Mouse (Mus musculus) E14TG2a.4 (cell line): ENCODE measurements around the gene Oosp1.

Experiments used
- H3K27me3 ChIP-seq: 2 replicates; pipeline ENCODE4 v1.6.1; 2014; ENCODE audit warnings: low read length, control low read depth; ENCODE audit not compliant: insufficient read depth
- H3K36me3 ChIP-seq: 2 replicates; pipeline ENCODE4 v1.6.1; 2014; ENCODE audit warnings: low read length, control low read depth; ENCODE audit not compliant: insufficient read depth
- H3K4me1 ChIP-seq: replicated peaks from 2 replicates; pipeline ENCODE4 v1.6.1; 2014; ENCODE audit warnings: low read depth, low read length, control low read depth
- H3K4me3 ChIP-seq: replicated peaks from 2 replicates; pipeline ENCODE4 v1.5.1; 2014; ENCODE audit warnings: mild to moderate bottlenecking, low read length
- H3K9me3 ChIP-seq: 2 replicates; pipeline ENCODE4 v1.6.1; 2014; ENCODE audit warnings: low read length, control low read depth
- CTCF ChIP-seq: conservative IDR thresholded peaks from 2 replicates; pipeline ENCODE4 v1.5.1; 2014; ENCODE audit warnings: low read length
- NANOG ChIP-seq: IDR thresholded peaks from 2 replicates; pipeline ENCODE4 v1.6.1; 2014; ENCODE audit warnings: borderline replicate concordance, low read length, mixed read lengths
- POU5F1 ChIP-seq: IDR thresholded peaks from 2 replicates; pipeline ENCODE4 v1.6.1; 2014; ENCODE audit warnings: low read length, borderline replicate concordance

Gene Oosp1

DNA sequence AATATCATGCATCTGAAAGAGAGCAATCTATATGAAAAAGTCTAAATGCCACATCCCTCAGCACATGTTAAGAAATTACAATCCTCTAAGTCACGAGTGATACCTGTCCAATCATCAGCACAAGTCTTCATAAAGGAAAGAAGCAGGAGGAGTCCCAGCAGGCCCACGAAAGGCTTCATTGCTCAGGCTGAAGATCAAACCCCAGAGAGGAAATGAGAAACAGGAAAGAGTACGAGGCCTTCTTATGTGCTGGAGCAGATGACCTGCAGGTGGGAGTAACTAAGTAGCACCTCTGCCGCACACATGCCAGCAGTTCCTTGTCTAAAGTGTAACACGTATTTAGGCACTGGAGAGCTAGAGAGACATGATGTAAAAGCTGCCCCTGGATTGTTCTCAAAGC, at the start of gene Oosp1:
Oosp1 (minus strand) TSS at position 312 of the 400 bp plus-strand sequence.
- Histone ChIP-seq H3K9me3 (no peaks in the 10 kb centered on the region), H3K27me3 (no peaks in the 10 kb centered on the region), H3K4me1 (no peaks in the 10 kb centered on the region), H3K36me3 (no peaks in the 10 kb centered on the region), H3K4me3 (no peak within 1 kb of the TSS)
- no peak for TF ChIP-seq CTCF
- no peak for TF ChIP-seq NANOG
- TF ChIP-seq POU5F1: no peak

DNA sequence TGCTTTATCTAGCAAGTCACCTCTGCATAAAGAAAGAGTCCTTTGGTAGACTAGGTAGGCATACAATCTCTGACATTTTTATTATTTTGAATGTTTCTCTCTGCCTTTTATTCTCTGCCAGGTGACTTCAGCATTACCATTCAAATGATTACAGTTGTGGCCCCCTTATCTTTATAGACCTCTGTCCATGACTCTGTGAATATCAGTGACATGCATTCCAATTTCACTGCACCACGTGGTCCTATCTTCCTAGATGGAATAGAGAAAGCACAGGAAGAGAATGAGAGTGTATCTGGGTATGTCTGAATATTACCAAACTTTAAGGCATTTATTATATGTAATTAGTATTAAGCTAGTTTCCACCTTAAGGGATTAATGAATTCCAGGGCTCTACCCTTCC, 45.5 kb upstream of the Oosp1 start:
- H3K36me3 ChIP-seq: no peaks in the 10 kb centered on the region
- H3K27me3 ChIP-seq: no peaks in the 10 kb centered on the region
- H3K9me3 ChIP-seq: no peaks in the 10 kb centered on the region
- H3K4me3 ChIP-seq: no peak overlapping the region
- TF ChIP-seq CTCF: no peak
- TF ChIP-seq NANOG: no peak
- no peak for TF ChIP-seq POU5F1
- H3K4me1 ChIP-seq: no peaks in the 10 kb centered on the region

DNA sequence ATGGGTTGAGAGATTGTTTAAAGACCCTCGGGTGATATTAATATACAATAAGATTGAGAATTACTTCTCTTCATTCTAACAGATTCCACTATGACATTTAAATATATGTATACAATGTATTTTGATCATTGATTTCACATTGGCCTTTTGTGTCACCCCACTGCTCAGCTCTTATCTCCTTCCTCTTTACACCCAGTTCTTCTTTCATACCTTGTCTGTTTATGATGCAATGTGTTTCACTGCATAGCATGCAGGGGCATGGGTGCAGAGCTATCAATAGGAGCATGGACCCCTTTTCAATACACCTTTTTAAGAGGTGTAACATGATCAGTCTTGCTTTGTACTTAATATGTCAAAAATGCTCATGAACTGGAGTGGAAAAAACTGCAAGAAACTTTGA, 39.3 kb upstream of the Oosp1 start:
- TF ChIP-seq CTCF (no peak), NANOG (no peak), POU5F1 (no peak)
- 0 out of 2 replicates have a peak, but pooled peaks cover 3% of the 10 kb centered on the region for H3K9me3 ChIP-seq
- H3K4me1 ChIP-seq: no peaks in the 10 kb centered on the region
- no peaks in the 10 kb centered on the region for H3K36me3 ChIP-seq
- H3K4me3 ChIP-seq: no peak overlapping the region
- no peaks in the 10 kb centered on the region for H3K27me3 ChIP-seq

DNA sequence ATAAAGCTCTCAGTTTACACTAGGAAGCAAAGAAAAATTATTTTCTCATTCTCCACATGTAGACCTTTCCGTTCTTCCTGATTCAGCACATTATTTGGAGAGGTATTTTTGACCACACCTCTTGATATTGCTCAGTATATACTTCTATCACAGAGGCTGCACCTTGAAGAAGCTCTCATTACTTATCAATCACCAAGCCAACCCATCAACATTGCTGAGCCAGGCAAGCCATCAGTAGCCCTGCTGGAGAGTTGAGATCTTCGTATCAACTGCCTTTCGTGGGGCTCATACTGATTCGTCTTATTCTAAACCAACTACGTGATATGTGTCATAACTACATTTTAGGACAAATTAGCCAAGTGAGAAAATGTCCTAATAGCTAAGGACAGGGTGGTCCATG, 36.4 kb upstream of the Oosp1 start:
- TF ChIP-seq POU5F1 (no peak), CTCF (no peak), NANOG (no peak)

DNA sequence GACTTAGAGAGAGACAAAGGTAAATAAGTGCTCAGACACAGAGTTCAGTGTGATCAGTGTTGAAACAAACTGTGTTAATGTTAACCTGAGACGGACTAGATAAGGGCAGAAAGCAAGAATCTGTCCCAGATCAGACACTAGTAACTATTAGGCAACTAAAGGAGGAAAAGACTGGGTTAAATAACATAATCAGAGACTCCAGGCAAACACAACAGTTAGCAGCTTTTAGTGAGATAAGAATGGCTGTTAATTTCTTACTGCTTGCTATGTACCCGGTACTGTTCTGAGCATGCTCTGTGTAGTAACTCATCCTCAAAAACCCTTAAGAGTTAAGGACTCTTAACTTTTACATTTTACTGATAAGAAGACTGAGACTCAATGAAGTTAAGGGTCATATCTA, 35.0 kb upstream of the Oosp1 start:
- Histone ChIP-seq H3K4me3 (no peak overlapping the region), H3K36me3 (no peaks in the 10 kb centered on the region), H3K27me3 (no peaks in the 10 kb centered on the region), H3K9me3 (0 out of 2 replicates have a peak, but pooled peaks cover 3% of the 10 kb centered on the region), H3K4me1 (no peaks in the 10 kb centered on the region)
- TF ChIP-seq CTCF: no peak
- no peak for TF ChIP-seq POU5F1
- TF ChIP-seq NANOG: no peak

More for the DNA sequence above, 36.4 kb upstream of the Oosp1 start:
- no peak overlapping the region for H3K4me3 ChIP-seq
- H3K36me3 ChIP-seq: no peaks in the 10 kb centered on the region
- H3K4me1 ChIP-seq: no peaks in the 10 kb centered on the region
- no peaks in the 10 kb centered on the region for H3K27me3 ChIP-seq
- 0 out of 2 replicates have a peak, but pooled peaks cover 3% of the 10 kb centered on the region for H3K9me3 ChIP-seq

DNA sequence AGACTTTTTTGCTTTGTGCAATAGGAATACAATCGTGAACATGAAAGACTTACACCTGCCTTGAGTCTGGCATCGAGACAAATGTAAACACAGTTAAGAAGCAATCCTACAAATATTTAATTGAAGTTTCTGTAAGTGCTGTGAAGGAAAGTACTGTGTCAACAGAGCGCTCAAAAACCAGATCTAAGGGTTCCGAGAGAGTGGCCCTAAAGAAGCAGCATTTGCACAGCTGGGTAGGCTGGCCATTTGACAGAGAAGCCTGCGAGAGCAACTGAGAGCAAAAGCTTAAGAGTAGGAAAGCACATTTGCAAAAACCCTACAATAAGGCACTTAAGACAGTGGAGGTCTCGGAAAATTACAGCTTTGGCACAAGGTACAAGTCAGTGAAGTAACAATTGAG, 33.3 kb upstream of the Oosp1 start:
- H3K4me1 ChIP-seq: no peaks in the 10 kb centered on the region
- H3K36me3 ChIP-seq: no peaks in the 10 kb centered on the region
- TF ChIP-seq CTCF (no peak), POU5F1 (no peak), NANOG (no peak)
- H3K27me3 ChIP-seq: no peaks in the 10 kb centered on the region
- H3K4me3 ChIP-seq: no peak overlapping the region
- no peaks in the 10 kb centered on the region for H3K9me3 ChIP-seq

DNA sequence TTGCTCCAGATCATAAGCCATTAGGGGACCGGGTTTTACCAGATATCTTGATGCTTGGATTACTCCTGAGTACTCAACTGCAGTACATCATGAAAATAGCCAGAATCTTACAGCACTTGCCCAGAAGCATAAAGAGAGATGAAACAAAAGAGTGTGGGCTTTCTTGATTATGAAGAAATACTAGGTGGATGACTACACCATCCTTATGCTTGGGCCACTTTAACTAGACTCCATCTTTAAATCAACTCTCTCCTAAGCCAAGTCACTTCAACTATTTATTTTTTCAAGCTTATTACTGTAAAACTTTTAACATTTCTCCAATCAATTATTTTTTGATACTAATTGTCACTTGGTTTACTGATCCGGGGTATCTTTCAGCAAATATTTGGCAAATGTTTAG, 32.9 kb upstream of the Oosp1 start:
- H3K9me3 ChIP-seq: no peaks in the 10 kb centered on the region
- H3K4me3 ChIP-seq: no peak overlapping the region
- no peaks in the 10 kb centered on the region for H3K4me1 ChIP-seq
- no peaks in the 10 kb centered on the region for H3K36me3 ChIP-seq
- no peaks in the 10 kb centered on the region for H3K27me3 ChIP-seq
- TF ChIP-seq NANOG (no peak), POU5F1 (no peak), CTCF (no peak)

DNA sequence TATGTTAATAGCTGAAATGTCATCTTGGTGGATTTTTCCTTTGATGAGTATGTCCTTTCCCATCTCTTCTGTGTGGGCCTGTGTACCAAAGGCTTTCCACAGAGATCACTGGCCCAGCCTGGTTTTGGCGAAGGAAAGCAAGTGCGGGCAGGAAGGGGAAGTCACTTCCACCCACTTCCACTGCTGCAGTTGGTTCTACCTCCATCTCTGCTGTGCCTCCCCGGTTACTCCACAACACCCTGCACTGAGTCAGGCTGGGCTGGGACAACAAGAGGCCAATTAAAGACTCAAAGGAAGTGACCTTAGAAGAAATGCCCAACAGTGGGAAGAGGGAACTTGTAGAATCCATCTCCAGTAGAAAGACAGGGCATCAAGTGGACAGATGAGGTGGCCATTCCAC, 29.1 kb upstream of the Oosp1 start:
- Histone ChIP-seq H3K36me3 (no peaks in the 10 kb centered on the region), H3K27me3 (no peaks in the 10 kb centered on the region), H3K9me3 (no peaks in the 10 kb centered on the region), H3K4me1 (no peaks in the 10 kb centered on the region), H3K4me3 (no peak overlapping the region)
- TF ChIP-seq NANOG (no peak), CTCF (no peak), POU5F1 (no peak)

DNA sequence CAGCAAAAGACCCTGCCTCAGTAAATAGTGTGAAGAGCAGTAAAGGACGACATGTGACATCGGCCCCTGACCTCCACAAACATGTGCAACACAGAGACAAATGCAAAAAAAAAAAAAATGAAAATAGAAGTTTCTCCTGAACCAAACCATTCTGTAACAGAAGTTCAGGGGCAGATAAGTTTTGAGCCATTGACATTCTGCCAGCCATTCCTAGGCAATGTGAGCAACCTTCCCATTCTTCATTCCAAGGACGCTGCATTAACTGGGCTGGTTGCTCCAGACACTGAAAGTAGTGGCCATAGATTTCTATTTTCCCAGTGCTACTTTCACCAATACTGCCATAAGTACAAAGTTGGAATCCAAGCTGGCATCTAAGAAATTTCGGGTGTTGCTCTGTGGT, 21.5 kb upstream of the Oosp1 start:
- TF ChIP-seq NANOG: no peak
- TF ChIP-seq CTCF: no peak
- TF ChIP-seq POU5F1: no peak
- Histone ChIP-seq H3K36me3 (no peaks in the 10 kb centered on the region), H3K27me3 (no peaks in the 10 kb centered on the region), H3K4me3 (no peak overlapping the region), H3K4me1 (no peaks in the 10 kb centered on the region), H3K9me3 (no peaks in the 10 kb centered on the region)
